Mouse (Mus musculus) thymus, adult 2 months (tissue): ENCODE measurements around the gene Itpkb.

ENCODE experiments used
- CTCF ChIP-seq: fragments of 200-500 bp; IDR thresholded peaks from 2 replicates; pipeline ENCODE4 v1.5.1; 2012; ENCODE audit warnings: mild to moderate bottlenecking, control low read depth, low read length, moderate library complexity, borderline replicate concordance; ENCODE audit not compliant: control insufficient read depth, poor library complexity, insufficient read depth; ENCODE audit errors: extremely low read depth
- POLR2A ChIP-seq: fragments of 200-500 bp; IDR thresholded peaks from 2 replicates; pipeline ENCODE4 v1.6.1; 2012; ENCODE audit warnings: mild to moderate bottlenecking, low read length, control low read depth, moderate library complexity; ENCODE audit not compliant: control insufficient read depth, poor library complexity, insufficient read depth; ENCODE audit errors: extremely low read depth

DNA sequence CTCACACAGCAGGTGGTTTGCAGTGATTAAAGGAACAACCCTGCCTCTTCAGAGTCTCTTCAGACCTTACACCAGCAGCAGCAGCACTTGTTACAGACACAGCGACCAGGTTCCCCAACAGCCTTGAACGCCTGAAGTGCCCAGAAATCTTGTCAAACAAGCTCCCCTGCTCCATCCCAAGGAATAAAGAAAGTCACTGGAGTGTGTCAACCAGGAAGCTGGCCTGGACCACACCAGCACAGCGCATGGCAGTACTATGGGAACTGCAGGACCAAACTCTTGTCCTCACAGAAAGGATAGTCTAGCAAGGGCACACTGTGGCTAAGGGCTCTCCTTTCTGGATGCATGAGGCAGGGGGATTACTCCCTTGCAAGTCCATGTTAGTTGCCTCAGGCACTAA lies 114.1 kb downstream of the Itpkb start:
- TF ChIP-seq POLR2A, result no peak
- TF ChIP-seq CTCF, result no peak
